Mouse (Mus musculus) stomach, embryonic 16.5 days (tissue): ENCODE results near the gene Eif1. TPM values are rescaled to one million over a fixed set of nuclear protein-coding genes. Genes with fewer than 3 reads are reported as not detected.
"Not testable (repeated sequence)": the region's sequence is repeated elsewhere in the genome, so short reads cannot be mapped to it uniquely, and the experiment has no call there.

Experiments used
- ATAC-seq: fragments of 200-750 bp; cut with Nextera tagmentation; 2 replicates; pipeline ENCODE4 v1.8.0; 2017; ENCODE audit warnings: moderate number of reproducible peaks, moderate TSS enrichment; ENCODE audit not compliant: insufficient read depth, low FRiP score
- H3K27ac ChIP-seq: fragments of 300-500 bp; sonication (generic); 2 replicates; pipeline ENCODE4 v1.5.1; 2014; ENCODE audit warnings: low read length
- H3K27me3 ChIP-seq: fragments of 300-500 bp; sonication (generic); 2 replicates; pipeline ENCODE4 v1.6.1; 2014; ENCODE audit warnings: low read length, control low read depth, mixed read lengths; ENCODE audit not compliant: control insufficient read depth, insufficient read depth
- H3K36me3 ChIP-seq: fragments of 300-500 bp; sonication (generic); 2 replicates; pipeline ENCODE4 v1.6.1; 2014; ENCODE audit warnings: low read length; ENCODE audit not compliant: control insufficient read depth, insufficient read depth
- H3K4me1 ChIP-seq: fragments of 300-500 bp; sonication (generic); 2 replicates; pipeline ENCODE4 v1.6.1; 2014; ENCODE audit warnings: low read length, control low read depth, mixed read lengths; ENCODE audit not compliant: control insufficient read depth, insufficient read depth
- H3K4me2 ChIP-seq: fragments of 300-500 bp; sonication (generic); 2 replicates; pipeline ENCODE4 v1.6.1; 2014; ENCODE audit warnings: low read depth, low read length, mixed read lengths
- H3K4me3 ChIP-seq: fragments of 300-500 bp; sonication (generic); replicated peaks from 2 replicates; pipeline ENCODE4 v1.5.1; 2014; ENCODE audit warnings: mild to moderate bottlenecking, low read length
- H3K9ac ChIP-seq: fragments of 300-500 bp; sonication (generic); 2 replicates; pipeline ENCODE4 v1.6.1; 2014; ENCODE audit warnings: low read length
- H3K9me3 ChIP-seq: fragments of 300-500 bp; sonication (generic); replicated peaks from 2 replicates; pipeline ENCODE4 v1.6.1; 2016; ENCODE audit warnings: low read length, control low read depth; ENCODE audit not compliant: control insufficient read depth
- WGBS: fragments of 180-500 bp; shearing (Covaris S2); extraction: QIAGEN DNeasy Blood & Tissue Kit; methylation state at CpG from one replicate; pipeline ENCODE4 v1.1.7; 2014; 5-methylcytosine and 5-hydroxymethylcytosine counted together
- polyA plus RNA-seq: library from polyadenylated mRNA; unstranded; fragments of >200 nt; fragmentation: Nextera tagmentation; extraction: Ambion mirVana; gene quantifications from 2 replicates; pipeline ENCODE4 v1.2.1, GENCODE M21; 2015

The Eif1 gene
- polyA plus RNA-seq, 1 experiment from 2014 or later: 1,638 TPM

- peak overlapping the region; percentile 79 for H3K4me3 ChIP-seq
- no peaks in the 10 kb centered on the region for H3K27me3 ChIP-seq
- peak overlapping the region; percentile 98 for H3K9ac ChIP-seq
- peaks cover 3% of the 10 kb centered on the region for H3K4me1 ChIP-seq
- peak overlapping the region; percentile 84 for H3K4me2 ChIP-seq
- WGBS: under 1% methylated on average over 40 of the region's 40 CpGs
- H3K9me3 ChIP-seq: no peaks in the 10 kb centered on the region
- peak overlapping the region; percentile 100 for H3K27ac ChIP-seq
- H3K36me3 ChIP-seq: peaks cover 14% of the 10 kb centered on the region
- peak; percentile 91 for ATAC-seq
Measured at GRCm38 (mm10) chr11:100320172-100320630, 516 bp downstream of the Eif1 start.

GRCm38 (mm10) chr11:100320701-100321410 lies 1.2 kb downstream of the Eif1 start:
- not testable (repeated sequence) for ATAC-seq, H3K27me3 ChIP-seq, H3K4me1 ChIP-seq, H3K9me3 ChIP-seq
- H3K4me3 ChIP-seq: peak overlapping the region; percentile 79
- H3K36me3 ChIP-seq: peaks cover 14% of the 10 kb centered on the region
- H3K4me2 ChIP-seq: peak overlapping the region; percentile 84
- peak overlapping the region; percentile 98 for H3K9ac ChIP-seq
- H3K27ac ChIP-seq: peak overlapping the region; percentile 100
- 19% methylated on average over 11 of the region's 11 CpGs for WGBS

GRCm38 (mm10) chr11:100321479-100322305 lies 2.0 kb downstream of the Eif1 start:
- not testable (repeated sequence) for H3K27ac ChIP-seq, H3K9me3 ChIP-seq, ATAC-seq, H3K4me1 ChIP-seq, H3K4me3 ChIP-seq, H3K27me3 ChIP-seq, H3K9ac ChIP-seq
- Histone ChIP-seq H3K36me3 (peaks cover 14% of the 10 kb centered on the region), H3K4me2 (peak overlapping the region; percentile 0; the same call in 1 of the 2 replicates)
- WGBS: 74% methylated on average over 6 of the region's 7 CpGs

GRCm38 (mm10) chr11:100322591-100323258 lies 3.0 kb downstream of the Eif1 start:
- H3K4me3 ChIP-seq: no peak overlapping the region
- no peak overlapping the region for H3K9ac ChIP-seq
- WGBS: 72% methylated on average over 3 of the region's 3 CpGs
- no peak overlapping the region for H3K27ac ChIP-seq
- no peak for ATAC-seq
- no peak overlapping the region for H3K4me2 ChIP-seq
- H3K36me3 ChIP-seq: peaks cover 14% of the 10 kb centered on the region
- H3K9me3 ChIP-seq: no peaks in the 10 kb centered on the region
- H3K27me3 ChIP-seq: no peaks in the 10 kb centered on the region
- peaks cover 3% of the 10 kb centered on the region for H3K4me1 ChIP-seq

GRCm38 (mm10) chr11:100323578-100323977 lies 3.9 kb downstream of the Eif1 start:
- no peaks in the 10 kb centered on the region for H3K27me3 ChIP-seq
- H3K4me3 ChIP-seq: no peak overlapping the region
- WGBS: 22% methylated on average over 3 of the region's 3 CpGs
- no peak for ATAC-seq
- no peak overlapping the region for H3K27ac ChIP-seq
- H3K36me3 ChIP-seq: peaks cover 14% of the 10 kb centered on the region
- H3K9ac ChIP-seq: no peak overlapping the region
- no peaks in the 10 kb centered on the region for H3K9me3 ChIP-seq
- H3K4me2 ChIP-seq: no peak overlapping the region
- peaks cover 3% of the 10 kb centered on the region for H3K4me1 ChIP-seq

GRCm38 (mm10) chr11:100325062-100325629 lies 5.5 kb downstream of the Eif1 start:
- 60% methylated on average over 11 of the region's 11 CpGs for WGBS
- Histone ChIP-seq H3K36me3 (peaks cover 14% of the 10 kb centered on the region), H3K4me3 (no peak overlapping the region), H3K9me3 (no peaks in the 10 kb centered on the region), H3K9ac (no peak overlapping the region), H3K4me1 (peaks cover 3% of the 10 kb centered on the region; the same call in 1 of the 2 replicates), H3K27me3 (no peaks in the 10 kb centered on the region), H3K27ac (no peak overlapping the region), H3K4me2 (no peak overlapping the region)
- ATAC-seq: no peak

GRCm38 (mm10) chr11:100327316-100327715 lies 7.6 kb downstream of the Eif1 start:
- Histone ChIP-seq H3K27ac (no peak overlapping the region), H3K4me1 (no peaks in the 10 kb centered on the region), H3K4me2 (no peak overlapping the region), H3K9ac (no peak overlapping the region), H3K36me3 (peaks cover 3% of the 10 kb centered on the region; the same call in 1 of the 2 replicates), H3K4me3 (no peak overlapping the region), H3K9me3 (no peaks in the 10 kb centered on the region), H3K27me3 (no peaks in the 10 kb centered on the region)
- 74% methylated on average over 11 of the region's 11 CpGs for WGBS
- ATAC-seq: no peak

GRCm38 (mm10) chr11:100327761-100328160 lies 8.1 kb downstream of the Eif1 start:
- H3K27ac ChIP-seq: no peak overlapping the region
- H3K27me3 ChIP-seq: no peaks in the 10 kb centered on the region
- WGBS: 79% methylated on average over 6 of the region's 6 CpGs
- no peak overlapping the region for H3K4me3 ChIP-seq
- H3K4me1 ChIP-seq: no peaks in the 10 kb centered on the region
- H3K9me3 ChIP-seq: no peaks in the 10 kb centered on the region
- no peaks in the 10 kb centered on the region for H3K36me3 ChIP-seq
- no peak overlapping the region for H3K4me2 ChIP-seq
- no peak for ATAC-seq
- H3K9ac ChIP-seq: no peak overlapping the region
